Mouse (Mus musculus): ENCODE data around the gene Socs2.

GRCm38 (mm10) chr10:95407541-95408160 lies 9.3 kb downstream of the Socs2 start:
- TF ChIP-seq POLR2A (IDR thresholded peaks at IDR 0.05; ENCODE audit: insufficient read length, low read depth) (no peak), CEBPB (IDR thresholded peaks at IDR 0.05; ENCODE audit: insufficient read depth, poor library complexity, severe bottlenecking) (no peak)

Data from myocyte (in vitro differentiated cells).